Mouse (Mus musculus) liver, postnatal 0 days (tissue): Measurements from ENCODE around the gene Uck2.

Experiments used
- CTCF ChIP-seq: sonication (generic); IDR thresholded peaks from 2 replicates; pipeline ENCODE4 v1.5.1; 2016; ENCODE audit warnings: antibody characterized with exemption, low read depth
- EP300 ChIP-seq: IDR thresholded peaks from 2 replicates; pipeline ENCODE4 v1.6.1; 2016; ENCODE audit warnings: antibody characterized with exemption, low read depth, mild to moderate bottlenecking

DNA sequence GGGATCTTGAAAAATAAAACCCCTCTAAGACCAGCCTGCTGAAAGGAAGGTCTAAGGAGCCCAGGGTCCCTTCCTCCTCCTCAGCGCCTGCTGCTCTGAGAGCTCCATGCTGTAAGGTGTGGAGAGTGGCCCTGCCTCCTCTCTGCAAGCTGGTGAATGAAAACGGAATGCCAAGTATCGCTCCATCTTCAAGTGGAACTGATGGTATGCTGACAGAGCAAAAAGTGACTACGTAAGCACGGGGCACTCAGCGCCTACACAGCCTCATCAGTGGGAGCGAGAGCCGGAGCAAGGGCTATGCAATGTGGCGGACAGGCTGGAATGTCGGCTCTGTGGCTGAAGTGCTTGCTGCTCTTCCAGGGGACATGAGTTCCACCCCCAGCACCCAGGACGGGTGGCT, 47.3 kb downstream of the Uck2 start:
- TF ChIP-seq CTCF (no peak), EP300 (no peak)
